Mouse (Mus musculus) C2C12 (cell line): Measurements from ENCODE around the gene Mrpl46. TPM values are rescaled to one million over a fixed set of nuclear protein-coding genes. Genes with fewer than 3 reads are reported as not detected.

Experiments
- H3K27me3 ChIP-seq: one replicate; pipeline ENCODE4 v1.6.1; 2011; ENCODE audit not compliant: control insufficient read depth, insufficient read depth, insufficient read length
- H3K36me3 ChIP-seq: one replicate; pipeline ENCODE4 v1.6.1; 2011; ENCODE audit not compliant: control insufficient read depth, insufficient read depth
- H3K4me3 ChIP-seq: one replicate; pipeline ENCODE4 v1.5.1; 2011; ENCODE audit warnings: mild to moderate bottlenecking, control low read depth; ENCODE audit not compliant: poor library complexity, insufficient read depth, severe bottlenecking
- H3K79me2 ChIP-seq: one replicate; pipeline ENCODE4 v1.6.1; 2011; ENCODE audit not compliant: control insufficient read depth, insufficient read depth
- H3K79me3 ChIP-seq: one replicate; pipeline ENCODE4 v1.6.1; 2011; ENCODE audit warnings: low read depth, control low read depth
- H3ac ChIP-seq: one replicate; pipeline ENCODE3; 2011; ENCODE audit warnings: low read depth; ENCODE audit not compliant: control insufficient read depth, insufficient read length
- CEBPB ChIP-seq: IDR thresholded peaks from one replicate; pipeline ENCODE4 v1.6.1; 2011; ENCODE audit warnings: low read depth, mild to moderate bottlenecking, control low read depth, moderate library complexity
- CTCF ChIP-seq: IDR thresholded peaks from one replicate; pipeline ENCODE4 v1.5.1; 2011; ENCODE audit not compliant: control insufficient read depth, insufficient read depth, insufficient read length
- FOSL1 ChIP-seq: IDR thresholded peaks from one replicate; pipeline ENCODE4 v1.8.0; 2011; ENCODE audit warnings: mild to moderate bottlenecking, low read length; ENCODE audit not compliant: poor library complexity, insufficient read depth, severe bottlenecking
- MAX ChIP-seq: IDR thresholded peaks from one replicate; pipeline ENCODE4 v1.6.1; 2011; ENCODE audit warnings: mild to moderate bottlenecking, control low read depth
- MYOD1 ChIP-seq: IDR thresholded peaks from one replicate; pipeline ENCODE4 v1.6.1; 2011; ENCODE audit warnings: low read depth; ENCODE audit not compliant: control insufficient read depth, insufficient read length
- MYOG ChIP-seq: IDR thresholded peaks from one replicate; pipeline ENCODE4 v1.6.1; 2011; ENCODE audit not compliant: control insufficient read depth, insufficient read length; ENCODE audit errors: extremely low read depth
- USF1 ChIP-seq: IDR thresholded peaks from one replicate; pipeline ENCODE4 v1.6.1; 2011; ENCODE audit warnings: low read depth, mild to moderate bottlenecking, control low read depth, moderate library complexity
- polyA plus RNA-seq: library from polyadenylated mRNA; unstranded; fragments of >200 nt; fragmentation: generic; extraction: Trizol; gene quantifications from one replicate; pipeline ENCODE4 v1.2.1, GENCODE M21; 2012; ENCODE audit warnings: missing spikeins

Mrpl46 gene
- polyA plus RNA-seq, 1 experiment = 32.4 TPM

DNA sequence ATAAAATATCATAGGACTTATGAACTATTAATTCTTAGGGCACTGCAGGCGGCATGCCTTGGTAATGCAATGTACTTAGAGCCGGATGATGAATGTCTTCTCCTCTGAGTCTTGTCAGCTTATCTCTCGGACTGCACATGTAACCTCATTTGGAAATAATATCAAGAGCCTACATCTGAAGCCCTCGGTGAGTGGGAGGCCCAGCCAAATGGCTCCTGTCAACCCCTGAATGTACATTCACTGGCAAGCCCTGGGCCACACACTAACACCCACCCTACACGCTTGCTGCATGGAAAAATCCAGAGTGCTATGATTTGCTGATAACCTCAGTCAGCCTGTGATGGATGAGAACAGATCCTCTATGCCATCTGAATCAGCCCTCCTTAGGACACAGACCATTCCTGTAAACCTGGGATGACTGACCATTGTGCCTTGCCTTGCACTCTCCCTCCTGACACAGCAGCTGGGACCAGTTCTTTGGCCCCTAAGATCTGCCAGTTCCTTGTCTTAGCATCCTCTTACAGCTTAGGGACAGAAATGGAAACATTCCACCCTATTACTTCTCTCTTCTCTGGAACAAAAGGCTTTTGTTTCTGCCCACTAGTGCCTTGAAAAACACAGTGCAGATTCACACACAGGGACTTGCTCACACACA is 39.5 kb downstream of the Mrpl46 start:
- Histone ChIP-seq H3K4me3 (no peak overlapping the region), H3K79me3 (no peaks in the 10 kb centered on the region), H3K27me3 (peaks cover 5% of the 10 kb centered on the region), H3K36me3 (no peaks in the 10 kb centered on the region), H3K79me2 (no peaks in the 10 kb centered on the region), H3ac (no peak overlapping the region)
- TF ChIP-seq MAX (no peak), FOSL1 (no peak), CTCF (no peak), MYOG (no peak), MYOD1 (no peak), USF1 (no peak), CEBPB (no peak)

DNA sequence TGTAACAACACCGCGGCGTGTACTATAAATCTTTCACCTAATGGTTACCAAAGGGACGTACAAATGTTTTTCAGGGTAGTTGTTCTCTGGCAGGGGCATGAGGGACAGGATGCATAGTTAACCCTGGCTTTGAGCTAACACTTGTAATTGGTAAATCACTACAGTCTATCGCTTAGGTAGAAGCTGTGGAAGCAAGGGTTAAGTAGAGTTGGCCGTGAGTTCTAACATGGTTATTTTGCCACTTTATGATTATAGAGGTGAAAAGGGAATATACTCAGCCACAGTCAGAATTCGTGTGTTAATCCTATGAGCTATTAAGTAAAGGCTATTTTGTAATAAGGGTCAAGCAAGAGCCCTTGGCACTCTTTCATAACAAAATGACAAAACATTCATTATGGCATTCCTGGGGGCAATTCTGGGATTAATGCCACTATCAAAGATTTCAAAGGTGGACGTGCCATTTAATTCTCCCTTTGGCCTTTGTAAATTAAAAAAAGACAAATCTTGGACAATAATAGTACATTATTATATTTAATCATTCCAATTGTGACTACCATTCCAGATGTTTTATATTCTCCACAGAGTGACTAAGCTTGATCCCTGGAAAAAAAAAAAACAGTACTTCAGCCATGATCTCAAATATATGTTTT is 43.9 kb downstream of the Mrpl46 start:
- TF ChIP-seq CEBPB (no peak), USF1 (no peak), CTCF (no peak), FOSL1 (no peak), MAX (no peak), MYOG (no peak), MYOD1 (no peak)
- H3K4me3 ChIP-seq = no peak overlapping the region

DNA sequence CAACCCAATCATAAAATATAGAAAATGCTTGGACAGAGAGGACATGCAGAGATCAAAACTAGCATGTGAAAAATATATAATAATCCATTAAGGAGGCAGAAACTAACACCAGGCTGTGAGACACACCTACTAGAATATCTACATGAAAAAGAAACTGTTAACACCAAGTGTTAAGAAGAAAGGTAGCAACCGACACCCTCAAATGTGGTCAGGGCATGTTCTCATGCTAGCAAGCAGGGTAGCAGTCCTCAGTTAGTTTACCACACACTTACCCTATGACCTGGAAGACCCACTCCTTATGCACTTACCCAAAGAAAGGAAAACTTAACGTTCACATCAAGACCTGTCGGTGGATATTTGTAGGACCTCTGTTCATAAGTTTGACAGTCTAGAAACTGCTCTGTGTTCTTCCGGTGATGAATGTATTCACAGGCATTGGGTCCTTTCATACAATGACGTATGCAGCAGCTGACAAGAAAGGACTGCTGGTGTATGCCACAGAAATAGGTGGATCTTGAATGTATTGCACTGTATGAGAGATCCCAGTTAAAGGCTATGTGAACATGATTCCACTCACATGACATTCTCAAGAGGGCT is 45.6 kb downstream of the Mrpl46 start, which contains the start of gene Ntrk3:
TSS of gene Ntrk3 (minus strand) at position 399 of the 597 bp plus-strand sequence.
- H3K4me3 ChIP-seq = no peak within 1 kb of the TSS
- no peak for TF ChIP-seq FOSL1
- TF ChIP-seq MAX = no peak
- TF ChIP-seq CTCF = no peak
- TF ChIP-seq USF1 = no peak
- no peak for TF ChIP-seq CEBPB
- no peak for TF ChIP-seq MYOD1
- TF ChIP-seq MYOG = no peak
- no peaks in the 10 kb centered on the region for H3K36me3 ChIP-seq
- H3ac ChIP-seq = no peak within 1 kb of the TSS
- no peaks in the 10 kb centered on the region for H3K79me3 ChIP-seq
- H3K79me2 ChIP-seq = no peaks in the 10 kb centered on the region
- peaks cover 10% of the 10 kb centered on the region for H3K27me3 ChIP-seq

More for the DNA sequence above, 43.9 kb downstream of the Mrpl46 start:
- no peaks in the 10 kb centered on the region for H3K79me3 ChIP-seq
- peaks cover 10% of the 10 kb centered on the region for H3K27me3 ChIP-seq
- H3K79me2 ChIP-seq = no peaks in the 10 kb centered on the region
- H3ac ChIP-seq = no peak overlapping the region
- H3K36me3 ChIP-seq = no peaks in the 10 kb centered on the region

DNA sequence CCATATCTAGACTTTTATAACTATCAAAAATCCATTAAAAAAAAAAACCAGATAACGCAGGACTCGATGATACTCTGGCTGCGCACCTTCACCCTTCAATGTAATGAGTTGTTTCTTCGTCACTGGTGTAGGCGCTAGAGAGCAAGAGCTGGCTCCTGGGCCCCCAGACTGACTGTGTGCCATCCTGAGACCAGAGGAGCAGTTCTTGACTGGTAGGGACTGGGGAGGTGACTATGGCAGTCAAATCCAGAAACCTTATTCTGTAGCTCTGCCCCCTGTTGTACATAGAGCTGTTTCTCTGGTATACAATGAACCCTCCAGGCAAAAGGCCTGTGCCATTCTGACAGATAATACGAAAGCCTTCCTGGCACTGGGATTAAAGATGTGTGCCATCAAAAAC is 46.1 kb downstream of the Mrpl46 start:
- Histone ChIP-seq H3K79me3 (no peaks in the 10 kb centered on the region), H3K27me3 (peaks cover 5% of the 10 kb centered on the region), H3ac (no peak overlapping the region), H3K4me3 (no peak overlapping the region), H3K36me3 (no peaks in the 10 kb centered on the region), H3K79me2 (no peaks in the 10 kb centered on the region)
- TF ChIP-seq MAX (no peak), CTCF (no peak), USF1 (no peak), MYOG (no peak), FOSL1 (no peak)

DNA sequence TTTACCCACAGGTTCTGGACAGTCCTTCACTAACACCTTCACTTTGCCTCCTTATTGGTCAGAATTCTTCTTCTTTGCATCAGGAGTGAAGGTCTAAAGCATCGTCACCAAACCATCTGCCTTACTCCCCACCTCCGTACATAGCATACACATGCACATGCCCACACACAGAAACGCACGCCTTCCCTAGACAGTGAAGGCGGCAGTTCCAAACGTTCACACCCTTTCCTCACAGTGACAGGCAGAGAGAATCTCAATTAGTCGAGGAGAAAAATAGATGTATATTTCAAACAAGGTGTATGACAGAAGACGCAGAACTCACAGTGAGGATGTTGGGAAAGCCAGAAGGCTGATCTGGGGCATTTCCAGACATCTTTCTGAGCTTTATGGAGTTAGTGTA is 51.9 kb downstream of the Mrpl46 start:
- H3K36me3 ChIP-seq = no peaks in the 10 kb centered on the region
- no peak overlapping the region for H3ac ChIP-seq
- H3K4me3 ChIP-seq = no peak overlapping the region
- no peak for TF ChIP-seq CTCF
- TF ChIP-seq MYOG = no peak
- no peak for TF ChIP-seq MAX
- no peak for TF ChIP-seq USF1
- no peak for TF ChIP-seq MYOD1
- no peak for TF ChIP-seq CEBPB
- TF ChIP-seq FOSL1 = no peak
- H3K27me3 ChIP-seq = peaks cover 12% of the 10 kb centered on the region
- H3K79me2 ChIP-seq = no peaks in the 10 kb centered on the region
- no peaks in the 10 kb centered on the region for H3K79me3 ChIP-seq

Other genes starting within 250 kb of the Mrpl46 start
- 0.04 TPM for gene Ntrk3, start 45.5 kb downstream of the Mrpl46 start, polyA plus RNA-seq
- 95.6 TPM for gene Mrps11, start 412 bp downstream of the Mrpl46 start, polyA plus RNA-seq
- 13.1 TPM for gene Det1, start 63.7 kb upstream of the Mrpl46 start, polyA plus RNA-seq
- gene Aen, start 112.3 kb upstream of the Mrpl46 start, polyA plus RNA-seq = 77.7 TPM
- 5.3 TPM for gene Isg20, start 129.9 kb upstream of the Mrpl46 start, polyA plus RNA-seq